Mouse (Mus musculus): ENCODE measurements around the gene Ccdc92b. TPM values are rescaled to one million over a fixed set of nuclear protein-coding genes. Genes with fewer than 3 reads are reported as not detected.

Gene Ccdc92b
- total and polyA plus RNA-seq, 3 experiments, result not detected

DNA sequence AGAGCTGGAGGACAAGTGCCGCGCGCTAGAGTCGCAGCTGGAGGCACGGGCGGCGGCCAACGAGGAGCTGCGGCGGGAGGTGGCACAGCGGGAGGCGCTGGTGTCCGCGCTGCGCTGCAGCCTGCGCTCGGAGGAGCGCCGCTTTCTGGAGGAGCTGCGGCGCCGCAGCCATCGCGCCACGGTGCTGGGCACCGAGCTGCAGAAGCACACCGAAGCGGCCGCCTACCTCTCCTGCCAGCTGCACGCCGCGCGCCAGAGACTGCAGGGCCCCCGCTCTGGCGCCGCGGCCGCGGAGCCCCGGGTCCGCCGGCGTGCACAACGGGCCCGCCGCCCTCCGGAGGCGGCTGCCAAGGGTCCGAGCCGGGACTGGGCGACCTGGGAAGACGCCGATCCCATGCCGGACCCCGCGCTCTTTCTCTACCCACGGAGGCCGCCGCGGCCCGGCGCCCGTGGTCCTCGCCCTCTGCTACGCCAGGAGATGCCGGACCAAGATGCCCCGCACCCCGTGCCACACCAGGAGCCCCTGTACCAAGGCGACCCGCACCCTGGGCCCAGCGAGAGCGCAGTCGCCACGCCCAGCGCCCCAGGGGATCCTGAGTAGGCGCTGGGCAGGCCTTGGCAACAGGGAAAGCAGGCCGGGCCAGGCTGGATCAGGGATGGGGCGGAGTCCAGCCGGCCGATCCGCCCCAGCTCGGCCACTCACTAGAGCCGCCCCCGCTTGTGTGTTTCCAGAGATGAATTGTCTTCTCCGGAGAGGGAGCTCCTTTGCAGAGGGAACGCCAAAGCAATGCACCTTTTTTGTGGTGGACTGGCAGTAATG, 18.8 kb downstream of the Ccdc92b start:
- TF ChIP-seq PAX5 (IDR thresholded peaks at IDR 0.05; ENCODE audit: low read length) (no peak), MAZ (IDR thresholded peaks at IDR 0.05; ENCODE audit: low read depth, low read length) (no peak), EP300 (IDR thresholded peaks at IDR 0.05; ENCODE audit: low read length) (no peak), E2F4 (IDR thresholded peaks at IDR 0.05; ENCODE audit: insufficient replicate concordance, low read depth, low read length) (no peak), CHD2 (IDR thresholded peaks at IDR 0.05; ENCODE audit: low read length) (no peak), SIN3A (IDR thresholded peaks at IDR 0.05; ENCODE audit: low read length) (peak; percentile 52), HCFC1 (IDR thresholded peaks at IDR 0.05; ENCODE audit: low read depth, low read length) (no peak), ZC3H11A (IDR thresholded peaks at IDR 0.05; ENCODE audit: low read depth, low read length) (no peak), MAFK (IDR thresholded peaks at IDR 0.05; ENCODE audit: insufficient replicate concordance, low read length) (no peak), JUND (conservative IDR thresholded peaks at IDR 0.05; ENCODE audit: low read depth, low read length) (no peak), POLR2AphosphoS2 (IDR thresholded peaks at IDR 0.05; ENCODE audit: low read depth, low read length) (no peak), NELFE (IDR thresholded peaks at IDR 0.05; ENCODE audit: low read depth, low read length) (peak; percentile 37; the same call in 1 of the 2 replicates), BHLHE40 (IDR thresholded peaks at IDR 0.05; ENCODE audit: low read depth, low read length) (peak; percentile 53; the same call in 1 of the 2 replicates), POLR2A (IDR thresholded peaks at IDR 0.05; ENCODE audit: low read depth, low read length) (no peak), ZKSCAN1 (IDR thresholded peaks at IDR 0.05; ENCODE audit: borderline replicate concordance, low read depth, low read length) (no peak), NRF1 (IDR thresholded peaks at IDR 0.05; ENCODE audit: low read depth, low read length) (peak; percentile 67), MEF2A (IDR thresholded peaks at IDR 0.05; ENCODE audit: borderline replicate concordance, low read depth, low read length) (no peak; the same call in 1 of the 2 replicates), ELF1 (IDR thresholded peaks at IDR 0.05; ENCODE audit: low read depth, low read length) (peak; percentile 41), KAT2A (IDR thresholded peaks at IDR 0.05; ENCODE audit: insufficient replicate concordance, low read length) (no peak), GABPA (IDR thresholded peaks at IDR 0.05; ENCODE audit: insufficient replicate concordance, low read depth, low read length) (no peak), UBTF (IDR thresholded peaks at IDR 0.05; ENCODE audit: low read depth, low read length) (peak; percentile 99), ZNF384 (IDR thresholded peaks at IDR 0.05; ENCODE audit: low read depth, low read length) (no peak), JUN (IDR thresholded peaks at IDR 0.05; ENCODE audit: insufficient read depth, low read depth, low read length) (no peak), USF1 (IDR thresholded peaks at IDR 0.05; ENCODE audit: low read depth, low read length) (no peak), MAX (IDR thresholded peaks at IDR 0.05; ENCODE audit: low read length) (peak; percentile 60; the same call in 1 of the 2 replicates), CHD1 (IDR thresholded peaks at IDR 0.05; ENCODE audit: low read depth, low read length) (no peak), TBP (conservative IDR thresholded peaks at IDR 0.05; ENCODE audit: low read depth, low read length) (0 out of 2 replicates have a peak, but pooled peaks have one; percentile 17), RCOR1 (conservative IDR thresholded peaks at IDR 0.05; ENCODE audit: low read depth, low read length) (no peak), RAD21 (IDR thresholded peaks at IDR 0.05; ENCODE audit: low read depth, low read length) (peak; percentile 43), USF2 (conservative IDR thresholded peaks at IDR 0.05; ENCODE audit: low read depth, low read length) (no peak), CTCF (conservative IDR thresholded peaks at IDR 0.05 in 1 of 2, IDR thresholded peaks at IDR 0.05 in 1 of 2; ENCODE audit: low read depth in 2 of 2, low read length in 2 of 2) (peak in 1 of 2 experiments; percentile 86; a peak in 2 of 4 replicates), SMC3 (IDR thresholded peaks at IDR 0.05; ENCODE audit: low read depth, low read length) (peak; percentile 69), ZMIZ1 (IDR thresholded peaks at IDR 0.05; ENCODE audit: low read depth, low read length) (no peak), ETS1 (conservative IDR thresholded peaks at IDR 0.05; ENCODE audit: low read depth, low read length) (no peak), TCF12 (IDR thresholded peaks at IDR 0.05; ENCODE audit: low read depth, low read length) (peak; percentile 59), IRF4 (IDR thresholded peaks at IDR 0.05; ENCODE audit: low read depth, low read length) (peak; percentile 68), MXI1 (IDR thresholded peaks at IDR 0.05; ENCODE audit: low read depth, low read length) (peak; percentile 56), MYC (IDR thresholded peaks at IDR 0.05; ENCODE audit: low read depth, low read length) (no peak)
- dilution Hi-C loops (cut with MboI; ENCODE audit: extremely low pct_ligation_motif_present, extremely low pct_unique_long_range_greater_than_20kb, low sequenced_read_pairs), result no loop called here
- peak; percentile 49 for DNase-seq (ENCODE audit: extremely low read depth)

More for the DNA sequence above, 18.8 kb downstream of the Ccdc92b start:
- Histone ChIP-seq H3K4me3 (replicated peaks in 1 of 3; ENCODE audit: low read depth in 2 of 3, low read length in 2 of 3, poor library complexity in 1 of 3) (peak overlapping the region; percentile 39 to 64 (median 45)), H3K9ac (ENCODE audit: insufficient read depth, low read depth) (peak overlapping the region; percentile 36; the same call in 1 of the 2 replicates), H3K4me1 (ENCODE audit: control insufficient read depth in 1 of 2, insufficient read depth in 2 of 2) (peaks cover 10 to 28% of the 10 kb centered on the region in 2 experiments), H3K27me3 (replicated peaks) (peaks cover 68% of the 10 kb centered on the region), H3K27ac (ENCODE audit: insufficient read depth, low read depth) (no peak overlapping the region), H3K36me3 (replicated peaks in 1 of 2; ENCODE audit: control insufficient read depth in 1 of 2, insufficient read depth in 1 of 2, low read length in 1 of 2) (no peaks in the 10 kb centered on the region), H3K4me2 (ENCODE audit: insufficient read depth, low read depth, poor library complexity, severe bottlenecking) (peak overlapping the region; percentile 79), H3K79me2 (replicated peaks; ENCODE audit: control insufficient read depth, extremely low read depth, insufficient read depth, poor library complexity, severe bottlenecking) (no peaks in the 10 kb centered on the region), H3K9me3 (replicated peaks; ENCODE audit: low read length) (no peaks in the 10 kb centered on the region)
- in situ Hi-C loops (cut with MboI; ENCODE audit: low pct_ligation_motif_present, low pct_unique_long_range_greater_than_20kb, low sequenced_read_pairs), result loop anchor here (25.0 kb wide), 1 partner anchor 524 kb away; the partner anchor contains the start of gene Hic1

Measured in CH12.LX (cell line).